Mouse (Mus musculus): ENCODE measurements around the gene Ncaph2. TPM values are rescaled to one million over a fixed set of nuclear protein-coding genes. Genes with fewer than 3 reads are reported as not detected.

Gene Ncaph2
- polyA plus RNA-seq, 1 experiment from 2014 or later: 154 TPM

DNA sequence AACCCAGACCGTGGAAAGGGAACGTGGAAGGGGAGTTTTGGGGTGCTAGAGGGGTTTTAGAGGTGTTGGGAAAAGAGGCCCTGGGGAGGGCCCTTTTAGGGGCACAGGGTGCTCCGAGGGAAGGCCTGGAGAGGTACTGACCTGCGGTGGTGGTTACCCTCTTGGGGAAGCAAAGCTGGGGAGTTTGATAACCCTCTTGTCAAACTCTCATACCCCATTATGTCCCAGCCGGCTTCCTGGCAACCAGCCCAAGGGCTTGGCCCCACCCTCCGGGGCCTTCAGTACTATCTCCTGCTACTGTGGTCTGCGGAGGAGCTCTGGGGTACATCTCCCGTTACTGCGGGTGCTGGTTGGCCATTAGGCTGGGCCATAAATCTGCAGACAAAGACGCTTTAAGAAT, 23.9 kb downstream of the Ncaph2 start:
- peaks cover 6% of the 10 kb centered on the region; the same call in 1 of the 2 replicates for H3K4me1 ChIP-seq (ENCODE audit: control insufficient read depth, insufficient read depth, low read length)
- no peaks in the 10 kb centered on the region for H3K9me3 ChIP-seq (ENCODE audit: control insufficient read depth, low read length)
- H3K27me3 ChIP-seq (ENCODE audit: control insufficient read depth, insufficient read depth, low read length): peaks cover 40% of the 10 kb centered on the region
- no peaks in the 10 kb centered on the region for H3K36me3 ChIP-seq (ENCODE audit: control insufficient read depth, insufficient read depth, low read length)
- ATAC-seq (ENCODE audit: insufficient read depth, low FRiP score, low TSS enrichment): no peak
- H3K9ac ChIP-seq (ENCODE audit: low read length): no peak overlapping the region
- WGBS: 5% methylated on average over 10 of the region's 10 CpGs
- no peak overlapping the region for H3K27ac ChIP-seq (ENCODE audit: low read depth, low read length)
- peak; percentile 20 for DNase-seq (ENCODE audit: low spot score)
- H3K4me3 ChIP-seq (ENCODE audit: low read depth, low read length): peak overlapping the region; percentile 34
- H3K4me2 ChIP-seq (ENCODE audit: low read depth): peak overlapping the region; percentile 58

DNA sequence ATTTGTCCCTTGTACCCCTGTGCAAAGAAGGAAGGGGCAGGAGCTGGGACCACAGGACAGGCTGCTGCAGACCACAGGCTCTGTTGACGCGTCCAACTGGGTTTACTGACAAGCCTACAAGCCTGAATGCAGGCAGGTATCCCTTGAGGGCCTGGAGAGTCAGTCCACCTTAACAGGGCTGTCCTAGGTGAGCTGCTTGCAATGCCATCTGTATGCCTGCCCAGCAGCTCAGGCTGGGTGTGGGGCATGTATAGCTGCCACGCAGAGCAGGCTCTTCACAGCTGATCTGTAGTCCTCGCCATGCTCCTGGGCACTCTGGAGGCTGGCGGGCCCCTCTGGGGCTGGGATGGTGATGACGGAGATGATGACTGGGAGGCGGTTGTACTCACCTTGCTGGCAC, 29.1 kb downstream of the Ncaph2 start, which contains the start of gene Klhdc7b:
Klhdc7b (plus strand) TSS at position 301 of the 400 bp plus-strand sequence.
- 88% methylated on average over 7 of the region's 7 CpGs for WGBS
- Histone ChIP-seq H3K27me3 (ENCODE audit: control insufficient read depth, insufficient read depth, low read length) (peaks cover 5% of the 10 kb centered on the region), H3K4me1 (ENCODE audit: control insufficient read depth, insufficient read depth, low read length) (no peaks in the 10 kb centered on the region; the same call in 1 of the 2 replicates), H3K9me3 (ENCODE audit: control insufficient read depth, low read length) (no peaks in the 10 kb centered on the region), H3K4me3 (ENCODE audit: low read depth, low read length) (no peak within 1 kb of the TSS), H3K27ac (ENCODE audit: low read depth, low read length) (no peak within 1 kb of the TSS), H3K9ac (ENCODE audit: low read length) (no peak within 1 kb of the TSS), H3K36me3 (ENCODE audit: control insufficient read depth, insufficient read depth, low read length) (no peaks in the 10 kb centered on the region), H3K4me2 (ENCODE audit: low read depth) (no peak within 1 kb of the TSS)
- no peak for DNase-seq (ENCODE audit: low spot score)
- no peak for ATAC-seq (ENCODE audit: insufficient read depth, low FRiP score, low TSS enrichment)

DNA sequence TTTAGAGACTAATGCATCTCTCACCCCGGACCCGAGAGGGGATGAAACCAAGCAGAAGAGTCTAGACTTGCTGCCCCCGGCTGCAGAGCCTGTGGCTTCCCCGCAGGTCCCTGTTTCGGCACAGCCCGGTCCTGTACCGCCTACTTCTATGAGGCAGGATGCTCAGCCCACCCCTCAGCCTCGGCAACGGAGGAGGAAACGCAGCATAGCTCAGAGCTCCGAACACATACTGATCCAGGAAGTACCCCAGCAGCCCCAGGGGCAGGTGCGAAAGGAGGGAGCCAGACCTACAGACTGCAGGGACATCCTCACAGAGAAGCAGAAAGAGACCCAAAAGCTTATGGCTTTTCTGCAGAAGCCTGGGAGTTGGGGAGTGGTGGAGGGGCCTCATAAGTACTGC, 31.6 kb downstream of the Ncaph2 start:
- Histone ChIP-seq H3K27ac (ENCODE audit: low read depth, low read length) (no peak overlapping the region), H3K4me1 (ENCODE audit: control insufficient read depth, insufficient read depth, low read length) (no peaks in the 10 kb centered on the region), H3K36me3 (ENCODE audit: control insufficient read depth, insufficient read depth, low read length) (no peaks in the 10 kb centered on the region), H3K4me2 (ENCODE audit: low read depth) (no peak overlapping the region), H3K27me3 (ENCODE audit: control insufficient read depth, insufficient read depth, low read length) (no peaks in the 10 kb centered on the region), H3K4me3 (ENCODE audit: low read depth, low read length) (no peak overlapping the region), H3K9me3 (ENCODE audit: control insufficient read depth, low read length) (no peaks in the 10 kb centered on the region), H3K9ac (ENCODE audit: low read length) (no peak overlapping the region)
- WGBS: 50% methylated on average over 12 of the region's 12 CpGs
- no peak for ATAC-seq (ENCODE audit: insufficient read depth, low FRiP score, low TSS enrichment)
- no peak for DNase-seq (ENCODE audit: low spot score)

DNA sequence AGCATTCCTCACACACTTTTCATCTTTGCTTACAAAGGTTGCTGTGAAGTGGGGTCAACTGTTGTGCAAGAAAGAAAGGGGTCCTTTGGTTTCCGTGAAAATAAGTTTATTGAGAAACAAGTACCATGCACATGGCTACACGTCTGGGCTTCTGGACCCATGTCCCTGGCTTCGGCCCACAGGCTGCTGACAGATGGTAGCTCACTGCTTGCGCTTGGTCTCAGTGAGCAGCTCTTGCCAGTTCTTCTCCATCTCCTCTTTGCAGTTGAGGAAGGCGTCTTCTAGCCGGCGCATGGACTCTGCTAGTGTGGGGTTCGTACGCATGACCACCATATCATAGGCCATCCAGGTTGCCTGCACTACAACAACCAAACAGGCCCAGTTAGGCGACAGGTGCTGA, 34.6 kb downstream of the Ncaph2 start:
- Histone ChIP-seq H3K27ac (ENCODE audit: low read depth, low read length) (no peak overlapping the region), H3K27me3 (ENCODE audit: control insufficient read depth, insufficient read depth, low read length) (no peaks in the 10 kb centered on the region), H3K36me3 (ENCODE audit: control insufficient read depth, insufficient read depth, low read length) (no peaks in the 10 kb centered on the region), H3K4me3 (ENCODE audit: low read depth, low read length) (no peak overlapping the region), H3K4me2 (ENCODE audit: low read depth) (no peak overlapping the region), H3K4me1 (ENCODE audit: control insufficient read depth, insufficient read depth, low read length) (no peaks in the 10 kb centered on the region), H3K9me3 (ENCODE audit: control insufficient read depth, low read length) (no peaks in the 10 kb centered on the region), H3K9ac (ENCODE audit: low read length) (no peak overlapping the region)
- ATAC-seq (ENCODE audit: insufficient read depth, low FRiP score, low TSS enrichment) (no peak), DNase-seq (ENCODE audit: low spot score) (no peak)
- WGBS: 93% methylated on average over 10 of the region's 10 CpGs

DNA sequence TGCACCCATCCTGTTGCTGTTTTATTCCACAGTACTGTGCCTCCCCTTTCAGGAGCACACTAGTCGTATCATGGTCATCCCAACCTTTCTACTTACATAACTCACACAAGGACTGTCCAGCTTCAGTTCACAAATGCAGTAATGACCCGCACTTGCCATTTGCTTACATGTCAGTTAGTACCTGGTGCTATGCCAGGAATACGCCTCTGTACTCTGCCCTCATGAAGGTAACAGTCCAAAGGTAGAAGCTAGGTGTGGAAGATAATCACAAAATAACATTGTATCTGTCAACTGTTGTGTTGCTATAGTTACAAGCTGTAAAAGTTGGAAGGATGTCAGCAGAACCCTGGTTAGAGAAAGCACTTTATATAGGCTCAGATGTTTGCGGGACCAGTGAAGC, 41.4 kb downstream of the Ncaph2 start:
- no peaks in the 10 kb centered on the region for H3K9me3 ChIP-seq (ENCODE audit: control insufficient read depth, low read length)
- no peak overlapping the region for H3K9ac ChIP-seq (ENCODE audit: low read length)
- H3K4me1 ChIP-seq (ENCODE audit: control insufficient read depth, insufficient read depth, low read length): no peaks in the 10 kb centered on the region
- H3K36me3 ChIP-seq (ENCODE audit: control insufficient read depth, insufficient read depth, low read length): no peaks in the 10 kb centered on the region
- DNase-seq (ENCODE audit: low spot score) (no peak), ATAC-seq (ENCODE audit: insufficient read depth, low FRiP score, low TSS enrichment) (no peak)
- no peak overlapping the region for H3K27ac ChIP-seq (ENCODE audit: low read depth, low read length)
- WGBS: 92% methylated on average over 4 of the region's 4 CpGs
- H3K4me2 ChIP-seq (ENCODE audit: low read depth): no peak overlapping the region
- no peaks in the 10 kb centered on the region for H3K27me3 ChIP-seq (ENCODE audit: control insufficient read depth, insufficient read depth, low read length)
- no peak overlapping the region for H3K4me3 ChIP-seq (ENCODE audit: low read depth, low read length)

DNA sequence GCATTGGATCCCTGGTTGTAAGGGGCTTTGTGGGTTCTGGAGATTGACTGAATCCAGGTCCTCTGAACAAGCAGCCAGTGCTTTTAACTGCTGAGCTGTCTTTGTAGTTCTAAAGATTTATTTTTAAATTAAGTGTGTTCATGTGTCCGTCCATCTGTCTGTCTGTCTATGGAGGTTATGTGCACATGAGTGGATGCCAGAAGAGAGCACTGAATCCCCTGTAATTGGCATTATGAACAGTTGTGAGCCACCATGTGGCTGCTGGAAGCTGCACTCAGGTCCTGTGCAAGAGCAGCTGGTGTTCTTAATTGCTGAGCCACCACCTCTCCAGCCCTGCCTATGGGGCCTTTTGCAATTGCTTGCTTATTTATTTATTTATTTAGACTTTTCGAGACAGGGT, 42.6 kb downstream of the Ncaph2 start:
- Histone ChIP-seq H3K9ac (ENCODE audit: low read length) (no peak overlapping the region), H3K4me2 (ENCODE audit: low read depth) (no peak overlapping the region), H3K27ac (ENCODE audit: low read depth, low read length) (no peak overlapping the region), H3K4me1 (ENCODE audit: control insufficient read depth, insufficient read depth, low read length) (no peaks in the 10 kb centered on the region), H3K27me3 (ENCODE audit: control insufficient read depth, insufficient read depth, low read length) (no peaks in the 10 kb centered on the region), H3K4me3 (ENCODE audit: low read depth, low read length) (no peak overlapping the region), H3K9me3 (ENCODE audit: control insufficient read depth, low read length) (no peaks in the 10 kb centered on the region), H3K36me3 (ENCODE audit: control insufficient read depth, insufficient read depth, low read length) (no peaks in the 10 kb centered on the region)
- WGBS: 78% methylated on average over 2 of the region's 2 CpGs
- no peak for DNase-seq (ENCODE audit: low spot score)
- ATAC-seq (ENCODE audit: insufficient read depth, low FRiP score, low TSS enrichment): no peak

DNA sequence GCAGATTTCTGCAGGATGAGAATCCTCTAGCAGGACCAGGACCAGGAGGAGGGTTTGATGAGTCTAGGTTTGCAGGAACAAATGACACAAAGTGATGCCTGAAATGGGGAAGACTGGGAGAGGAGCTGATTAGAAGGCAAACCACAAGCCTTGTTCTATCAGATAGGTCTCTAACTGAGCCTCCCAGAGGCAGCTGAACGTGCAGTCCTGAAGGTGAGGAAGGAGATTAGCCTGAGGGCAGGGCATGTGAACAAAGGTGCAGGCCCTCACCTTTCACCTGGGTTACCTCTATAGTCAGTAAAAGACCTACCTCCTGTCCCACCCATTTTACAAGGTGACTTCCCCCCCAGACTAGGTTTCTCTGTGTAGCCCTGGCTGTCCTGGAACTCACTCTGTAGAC, 44.2 kb downstream of the Ncaph2 start:
- no peak overlapping the region for H3K9ac ChIP-seq (ENCODE audit: low read length)
- H3K27ac ChIP-seq (ENCODE audit: low read depth, low read length): no peak overlapping the region
- no peaks in the 10 kb centered on the region for H3K36me3 ChIP-seq (ENCODE audit: control insufficient read depth, insufficient read depth, low read length)
- H3K4me3 ChIP-seq (ENCODE audit: low read depth, low read length): no peak overlapping the region
- 62% methylated on average over 1 of the region's 1 CpGs for WGBS
- H3K27me3 ChIP-seq (ENCODE audit: control insufficient read depth, insufficient read depth, low read length): no peaks in the 10 kb centered on the region
- H3K9me3 ChIP-seq (ENCODE audit: control insufficient read depth, low read length): no peaks in the 10 kb centered on the region
- ATAC-seq (ENCODE audit: insufficient read depth, low FRiP score, low TSS enrichment): no peak
- DNase-seq (ENCODE audit: low spot score): no peak
- no peaks in the 10 kb centered on the region for H3K4me1 ChIP-seq (ENCODE audit: control insufficient read depth, insufficient read depth, low read length)
- no peak overlapping the region for H3K4me2 ChIP-seq (ENCODE audit: low read depth)

DNA sequence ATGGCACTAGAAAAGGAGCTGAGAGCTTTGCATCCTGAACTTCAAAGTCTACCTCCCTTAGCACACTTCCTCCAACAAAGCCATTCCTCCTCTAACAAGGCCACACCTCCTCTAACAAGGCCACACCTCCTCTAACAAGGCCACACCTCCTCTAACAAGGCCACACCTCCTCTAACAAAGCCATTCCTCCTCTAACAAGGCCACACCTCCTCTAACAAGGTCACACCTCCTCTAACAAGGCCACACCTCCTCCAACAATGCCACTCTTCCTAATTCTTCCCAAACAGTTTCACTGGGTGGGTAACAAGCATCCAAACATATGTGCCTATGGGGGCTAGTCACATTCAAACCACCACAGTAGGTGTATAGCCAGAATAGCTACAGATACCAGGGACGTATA, 47.0 kb downstream of the Ncaph2 start:
- DNase-seq (ENCODE audit: low spot score) (no peak), ATAC-seq (ENCODE audit: insufficient read depth, low FRiP score, low TSS enrichment) (no peak)
- Histone ChIP-seq H3K9me3 (ENCODE audit: control insufficient read depth, low read length) (no peaks in the 10 kb centered on the region), H3K4me3 (ENCODE audit: low read depth, low read length) (no peak overlapping the region), H3K27ac (ENCODE audit: low read depth, low read length) (no peak overlapping the region), H3K4me2 (ENCODE audit: low read depth) (no peak overlapping the region), H3K9ac (ENCODE audit: low read length) (no peak overlapping the region), H3K27me3 (ENCODE audit: control insufficient read depth, insufficient read depth, low read length) (no peaks in the 10 kb centered on the region), H3K4me1 (ENCODE audit: control insufficient read depth, insufficient read depth, low read length) (no peaks in the 10 kb centered on the region), H3K36me3 (ENCODE audit: control insufficient read depth, insufficient read depth, low read length) (no peaks in the 10 kb centered on the region)
- 86% methylated on average over 1 of the region's 1 CpGs for WGBS

DNA sequence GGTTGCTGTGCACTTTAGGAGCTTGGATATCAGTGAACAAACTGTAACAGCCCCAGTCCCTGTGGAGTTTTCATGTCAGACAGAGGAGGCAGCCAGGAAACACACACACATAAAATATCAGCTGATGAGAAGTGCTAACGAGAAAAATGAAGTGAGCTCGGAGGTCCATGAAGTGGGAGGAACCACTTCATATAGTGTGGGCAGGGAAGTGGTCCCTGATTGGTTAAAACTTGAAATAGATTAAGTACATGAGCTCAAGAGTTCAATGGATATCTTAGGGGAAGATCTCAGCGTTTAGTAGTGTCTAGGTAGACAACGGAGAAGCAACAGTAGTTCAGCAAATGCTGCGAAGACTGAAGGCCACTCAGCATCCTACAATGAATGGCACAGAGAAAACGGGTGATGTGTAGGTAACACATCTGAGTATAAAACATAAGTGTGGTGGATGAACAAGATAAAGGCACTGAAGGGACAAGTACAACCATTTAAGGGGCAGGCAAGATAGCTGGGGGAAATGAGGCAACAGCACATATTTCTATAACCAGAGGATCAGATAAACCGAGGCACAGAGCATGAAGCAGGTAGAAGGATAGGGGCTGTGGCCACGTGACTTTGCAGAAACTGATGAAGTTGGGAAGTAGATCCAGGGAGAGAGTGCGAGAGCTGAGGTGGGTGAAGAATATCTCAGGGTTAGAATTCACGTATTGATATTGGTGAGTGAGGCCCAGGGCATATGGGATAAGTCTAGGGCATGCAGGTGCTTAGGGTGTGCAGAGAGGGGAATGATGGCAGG, 49.5 kb downstream of the Ncaph2 start:
- H3K4me3 ChIP-seq (ENCODE audit: low read depth, low read length): no peak overlapping the region
- H3K9ac ChIP-seq (ENCODE audit: low read length): no peak overlapping the region
- 87% methylated on average over 10 of the region's 10 CpGs for WGBS
- H3K36me3 ChIP-seq (ENCODE audit: control insufficient read depth, insufficient read depth, low read length): no peaks in the 10 kb centered on the region
- H3K27me3 ChIP-seq (ENCODE audit: control insufficient read depth, insufficient read depth, low read length): no peaks in the 10 kb centered on the region
- no peak for ATAC-seq (ENCODE audit: insufficient read depth, low FRiP score, low TSS enrichment)
- H3K9me3 ChIP-seq (ENCODE audit: control insufficient read depth, low read length): no peaks in the 10 kb centered on the region; the same call in 1 of the 2 replicates
- DNase-seq (ENCODE audit: low spot score): no peak
- no peaks in the 10 kb centered on the region for H3K4me1 ChIP-seq (ENCODE audit: control insufficient read depth, insufficient read depth, low read length)
- no peak overlapping the region for H3K4me2 ChIP-seq (ENCODE audit: low read depth)
- no peak overlapping the region for H3K27ac ChIP-seq (ENCODE audit: low read depth, low read length)
